Mouse (Mus musculus): ENCODE measurements around the gene Ube2l6. TPM values are rescaled to one million over a fixed set of nuclear protein-coding genes. Genes with fewer than 3 reads are reported as not detected.

Gene Ube2l6
- polyA plus RNA-seq, 1 experiment: 16.2 TPM

GRCm38 (mm10) chr2:84811880-84812279 lies 13.3 kb downstream of the Ube2l6 start:
- no peak overlapping the region for H3ac ChIP-seq (ENCODE audit: control insufficient read depth, insufficient read length, low read depth)
- no peaks in the 10 kb centered on the region for H3K79me3 ChIP-seq (ENCODE audit: low read depth)
- H3K36me3 ChIP-seq (ENCODE audit: control insufficient read depth, insufficient read depth): no peaks in the 10 kb centered on the region
- no peaks in the 10 kb centered on the region for H3K27me3 ChIP-seq (ENCODE audit: control insufficient read depth, insufficient read depth, insufficient read length)
- no peak overlapping the region for H3K4me3 ChIP-seq (ENCODE audit: insufficient read depth, poor library complexity, severe bottlenecking)
- H3K79me2 ChIP-seq (ENCODE audit: control insufficient read depth, insufficient read depth): no peaks in the 10 kb centered on the region
- no peak for TF ChIP-seq FOSL1 (IDR thresholded peaks at IDR 0.05; ENCODE audit: insufficient read depth, low read length, poor library complexity, severe bottlenecking)
- no peak for TF ChIP-seq MAX (IDR thresholded peaks at IDR 0.05)
- TF ChIP-seq MYOD1 (IDR thresholded peaks at IDR 0.05; ENCODE audit: control insufficient read depth, insufficient read length, low read depth): no peak
- no peak for TF ChIP-seq CTCF (IDR thresholded peaks at IDR 0.05; ENCODE audit: control insufficient read depth, insufficient read depth, insufficient read length)
- TF ChIP-seq USF1 (IDR thresholded peaks at IDR 0.05; ENCODE audit: low read depth): no peak
- TF ChIP-seq CEBPB (IDR thresholded peaks at IDR 0.05; ENCODE audit: low read depth): no peak
- no peak for TF ChIP-seq MYOG (IDR thresholded peaks at IDR 0.05; ENCODE audit: control insufficient read depth, extremely low read depth, insufficient read length)

GRCm38 (mm10) chr2:84812676-84813075 lies 14.0 kb downstream of the Ube2l6 start:
- H3K79me3 ChIP-seq (ENCODE audit: low read depth): no peaks in the 10 kb centered on the region
- no peaks in the 10 kb centered on the region for H3K27me3 ChIP-seq (ENCODE audit: control insufficient read depth, insufficient read depth, insufficient read length)
- no peak overlapping the region for H3ac ChIP-seq (ENCODE audit: control insufficient read depth, insufficient read length, low read depth)
- no peaks in the 10 kb centered on the region for H3K36me3 ChIP-seq (ENCODE audit: control insufficient read depth, insufficient read depth)
- no peaks in the 10 kb centered on the region for H3K79me2 ChIP-seq (ENCODE audit: control insufficient read depth, insufficient read depth)
- no peak overlapping the region for H3K4me3 ChIP-seq (ENCODE audit: insufficient read depth, poor library complexity, severe bottlenecking)
- TF ChIP-seq USF1 (IDR thresholded peaks at IDR 0.05; ENCODE audit: low read depth) (no peak), MYOD1 (IDR thresholded peaks at IDR 0.05; ENCODE audit: control insufficient read depth, insufficient read length, low read depth) (no peak), FOSL1 (IDR thresholded peaks at IDR 0.05; ENCODE audit: insufficient read depth, low read length, poor library complexity, severe bottlenecking) (no peak), CTCF (IDR thresholded peaks at IDR 0.05; ENCODE audit: control insufficient read depth, insufficient read depth, insufficient read length) (no peak), CEBPB (IDR thresholded peaks at IDR 0.05; ENCODE audit: low read depth) (no peak), MYOG (IDR thresholded peaks at IDR 0.05; ENCODE audit: control insufficient read depth, extremely low read depth, insufficient read length) (no peak), MAX (IDR thresholded peaks at IDR 0.05) (no peak)

GRCm38 (mm10) chr2:84819861-84820260 lies 21.2 kb downstream of the Ube2l6 start:
- H3K79me2 ChIP-seq (ENCODE audit: control insufficient read depth, insufficient read depth): no peaks in the 10 kb centered on the region
- TF ChIP-seq FOSL1 (IDR thresholded peaks at IDR 0.05; ENCODE audit: insufficient read depth, low read length, poor library complexity, severe bottlenecking) (peak; percentile 32), USF1 (IDR thresholded peaks at IDR 0.05; ENCODE audit: low read depth) (no peak)
- no peaks in the 10 kb centered on the region for H3K79me3 ChIP-seq (ENCODE audit: low read depth)
- no peak overlapping the region for H3K4me3 ChIP-seq (ENCODE audit: insufficient read depth, poor library complexity, severe bottlenecking)
- no peaks in the 10 kb centered on the region for H3K27me3 ChIP-seq (ENCODE audit: control insufficient read depth, insufficient read depth, insufficient read length)
- H3ac ChIP-seq (ENCODE audit: control insufficient read depth, insufficient read length, low read depth): no peak overlapping the region
- no peaks in the 10 kb centered on the region for H3K36me3 ChIP-seq (ENCODE audit: control insufficient read depth, insufficient read depth)

- Histone ChIP-seq H3K79me2 (ENCODE audit: control insufficient read depth, insufficient read depth) (peaks cover 8% of the 10 kb centered on the region), H3ac (ENCODE audit: control insufficient read depth, insufficient read length, low read depth) (no peak within 1 kb of the TSS), H3K27me3 (ENCODE audit: control insufficient read depth, insufficient read depth, insufficient read length) (no peaks in the 10 kb centered on the region), H3K36me3 (ENCODE audit: control insufficient read depth, insufficient read depth) (no peaks in the 10 kb centered on the region), H3K79me3 (ENCODE audit: low read depth) (peaks cover 7% of the 10 kb centered on the region), H3K4me3 (ENCODE audit: insufficient read depth, poor library complexity, severe bottlenecking) (no peak within 1 kb of the TSS)
- TF ChIP-seq FOSL1 (IDR thresholded peaks at IDR 0.05; ENCODE audit: insufficient read depth, low read length, poor library complexity, severe bottlenecking) (no peak), MYOG (IDR thresholded peaks at IDR 0.05; ENCODE audit: control insufficient read depth, extremely low read depth, insufficient read length) (no peak), USF1 (IDR thresholded peaks at IDR 0.05; ENCODE audit: low read depth) (no peak), MAX (IDR thresholded peaks at IDR 0.05) (no peak), MYOD1 (IDR thresholded peaks at IDR 0.05; ENCODE audit: control insufficient read depth, insufficient read length, low read depth) (no peak), CEBPB (IDR thresholded peaks at IDR 0.05; ENCODE audit: low read depth) (no peak), CTCF (IDR thresholded peaks at IDR 0.05; ENCODE audit: control insufficient read depth, insufficient read depth, insufficient read length) (no peak)
Measured at GRCm38 (mm10) chr2:84822552-84822951, 23.9 kb downstream of the Ube2l6 start, which contains the start of gene Smtnl1. Gene Smtnl1 (minus strand): TSS chr2:84822652.

- Histone ChIP-seq H3K79me2 (ENCODE audit: control insufficient read depth, insufficient read depth) (peaks cover 15% of the 10 kb centered on the region), H3K79me3 (ENCODE audit: low read depth) (peaks cover 13% of the 10 kb centered on the region)
Measured at GRCm38 (mm10) chr2:84823237-84823636, 24.6 kb downstream of the Ube2l6 start.

More at GRCm38 (mm10) chr2:84823237-84823636, 24.6 kb downstream of the Ube2l6 start:
- peaks cover 4% of the 10 kb centered on the region for H3K36me3 ChIP-seq (ENCODE audit: control insufficient read depth, insufficient read depth)
- H3K4me3 ChIP-seq (ENCODE audit: insufficient read depth, poor library complexity, severe bottlenecking): no peak overlapping the region
- TF ChIP-seq FOSL1 (IDR thresholded peaks at IDR 0.05; ENCODE audit: insufficient read depth, low read length, poor library complexity, severe bottlenecking) (no peak), MYOG (IDR thresholded peaks at IDR 0.05; ENCODE audit: control insufficient read depth, extremely low read depth, insufficient read length) (no peak), CEBPB (IDR thresholded peaks at IDR 0.05; ENCODE audit: low read depth) (no peak), MYOD1 (IDR thresholded peaks at IDR 0.05; ENCODE audit: control insufficient read depth, insufficient read length, low read depth) (no peak), CTCF (IDR thresholded peaks at IDR 0.05; ENCODE audit: control insufficient read depth, insufficient read depth, insufficient read length) (no peak), USF1 (IDR thresholded peaks at IDR 0.05; ENCODE audit: low read depth) (no peak), MAX (IDR thresholded peaks at IDR 0.05) (no peak)
- H3ac ChIP-seq (ENCODE audit: control insufficient read depth, insufficient read length, low read depth): no peak overlapping the region
- no peaks in the 10 kb centered on the region for H3K27me3 ChIP-seq (ENCODE audit: control insufficient read depth, insufficient read depth, insufficient read length)
